ENCODE assay signal across 9 mouse cellular contexts in genomic region chr2:180456705-180457104, GRCm38 (mm10). TPM values are rescaled to one million over a fixed set of nuclear protein-coding genes. Genes with fewer than 3 reads are reported as not detected.
DNase-seq lines count a peak whose midpoint lies in the region; ATAC-seq and TF ChIP-seq lines count a peak whose summit lies in the region.
"Had no signal": no experiment of that assay in that cellular context is flagged by ENCODE, and none has a peak within 500 bp of the region (broad histone marks: within the 10 kb centered on the region; RNA-seq: fewer than 3 reads in every experiment).

No protein-coding gene starts in this region.

- H3K4me3 ChIP-seq in heart, embryonic 14.5 days (ENCODE audit: control insufficient read depth in 1 of 2, insufficient read depth in 1 of 2, low read depth in 1 of 2, low read length in 2 of 2), result peak overlapping the region; percentile 44 to 49
- H3K4me3 ChIP-seq in bone marrow, adult 2 months (replicated peaks; ENCODE audit: control insufficient read depth, low read depth, low read length), result peak overlapping the region; percentile 92
- peak overlapping the region; percentile 98 for H3K4me3 ChIP-seq in megakaryocyte, embryonic 14.5 days (replicated peaks)

- no peak for TF ChIP-seq POLR2A in bone marrow, adult 2 months (IDR thresholded peaks at IDR 0.05; ENCODE audit: borderline replicate concordance, control insufficient read depth, low read depth, low read length)

- TF ChIP-seq CTCF in bone marrow, adult 2 months (IDR thresholded peaks at IDR 0.05; ENCODE audit: control insufficient read depth, insufficient read depth, low read length), result no peak

- H3K27ac ChIP-seq in heart, embryonic 14.5 days (replicated peaks in 1 of 2; ENCODE audit: control insufficient read depth in 1 of 2, insufficient read depth in 1 of 2, low read depth in 2 of 2, low read length in 2 of 2), result no peak overlapping the region
- no peak overlapping the region; the same call in 1 of the 2 replicates for H3K27ac ChIP-seq in bone marrow, adult 2 months (ENCODE audit: control insufficient read depth, insufficient read depth, low read depth, low read length, poor library complexity)

- intact Hi-C loops in left cerebral cortex, postnatal 36 days (cut with DNase I), result no loop called here

- peak overlapping the region; percentile 59; the same call in 1 of the 2 replicates for H3K9ac ChIP-seq in heart, embryonic 14.5 days (ENCODE audit: low read length)

- H3K36me3 ChIP-seq in heart, embryonic 14.5 days (ENCODE audit: control insufficient read depth, insufficient read depth, low read length), result no peaks in the 10 kb centered on the region
- peaks cover 45% of the 10 kb centered on the region for H3K36me3 ChIP-seq in megakaryocyte, embryonic 14.5 days (replicated peaks; ENCODE audit: low read length)
- H3K36me3 ChIP-seq: G1E had no signal

- peak overlapping the region; percentile 98 for H3K4me2 ChIP-seq in heart, embryonic 14.5 days (ENCODE audit: low read length)

- no peaks in the 10 kb centered on the region for H3K9me3 ChIP-seq in heart, embryonic 14.5 days (ENCODE audit: control insufficient read depth, low read length)
- H3K9me3 ChIP-seq in megakaryocyte, embryonic 14.5 days, result no peaks in the 10 kb centered on the region
- H3K9me3 ChIP-seq: G1E had no signal

- 2% methylated on average over 20 of the region's 28 CpGs for WGBS in heart, embryonic 14.5 days
- 2% methylated on average over 27 of the region's 28 CpGs for WGBS in bone marrow, adult 2 months

- peaks cover 26% of the 10 kb centered on the region for H3K27me3 ChIP-seq in heart, embryonic 14.5 days (ENCODE audit: control insufficient read depth, insufficient read depth, low read length)
- no peaks in the 10 kb centered on the region for H3K27me3 ChIP-seq in megakaryocyte, embryonic 14.5 days (replicated peaks)

- ATAC-seq in heart, embryonic 14.5 days (ENCODE audit: insufficient number of reproducible peaks, insufficient read depth, low FRiP score, low read depth), result 0 out of 2 replicates have a peak, but pooled peaks have one; percentile 13
- peak; percentile 6; the same call in 1 of the 2 replicates for ATAC-seq in granulocyte monocyte progenitor cell, adult 5-6 weeks (replicated peaks; ENCODE audit: poor library complexity, severe bottlenecking)

- no peak for DNase-seq in heart, adult 11 months
- DNase-seq in left cerebral cortex, postnatal 36 days (ENCODE audit: low spot score in 2 of 2), result no peak
- no peak for DNase-seq in T-cell, adult 2 months (ENCODE audit: low spot score)
- no peak for DNase-seq in frontal cortex, postnatal 10 days (ENCODE audit: low spot score in 2 of 2)

- peaks cover 5 to 6% of the 10 kb centered on the region in 2 experiments; a peak in 2 of 4 replicates for H3K4me1 ChIP-seq in heart, embryonic 14.5 days (ENCODE audit: control insufficient read depth in 2 of 2, insufficient read depth in 2 of 2, low read length in 2 of 2)
- H3K4me1 ChIP-seq in bone marrow, adult 2 months (ENCODE audit: control insufficient read depth, insufficient read depth, low read length), result peaks cover 3% of the 10 kb centered on the region
- H3K4me1 ChIP-seq in megakaryocyte, embryonic 14.5 days, result peaks cover 94% of the 10 kb centered on the region

RNA-seq across cellular contexts. Expression of gene Slco4a1, which starts 0.7 kb away (rescaled TPM):
- 0.26 TPM in 2 replicates for polyA plus RNA-seq in heart, embryonic 14.5 days (2014; fragmentation: Nextera tagmentation; extraction: Ambion mirVana)
- 5.5 and 15.6 TPM in 2 replicates for polyA plus RNA-seq in bone marrow, adult 2 months (2011; ENCODE audit: insufficient read depth, insufficient read length, low replicate concordance, missing spikeins)
- 31.8 and 41.5 TPM in 2 replicates for total RNA-seq in granulocyte monocyte progenitor cell, adult 5-6 weeks (2014; fragmentation: Nextera tagmentation)
- 9.2 and 10.8 TPM in 2 replicates for total RNA-seq in granulocyte monocyte progenitor cell, adult 5-6 weeks (2017)
- polyA plus RNA-seq in megakaryocyte, embryonic 14.5 days (2012; ENCODE audit: insufficient read depth, low replicate concordance), result 10.4 and 49.9 TPM in 2 replicates
- total RNA-seq in left cerebral cortex, postnatal 36 days (2021), result 1 to 10 TPM; 1.4 to 1.8 TPM
- polyA plus RNA-seq: G1E had no signal

RNA-seq across cellular contexts. Expression of gene Ntsr1, which starts 43.1 kb away (rescaled TPM):
- 1.6 and 2.6 TPM in 2 replicates for polyA plus RNA-seq in heart, embryonic 14.5 days (2014; fragmentation: Nextera tagmentation; extraction: Ambion mirVana)
- not detected in 2 replicates for polyA plus RNA-seq in bone marrow, adult 2 months (2011; ENCODE audit: insufficient read depth, insufficient read length, low replicate concordance, missing spikeins)
- total RNA-seq in granulocyte monocyte progenitor cell, adult 5-6 weeks (2014; fragmentation: Nextera tagmentation), result not detected in 2 replicates
- total RNA-seq in granulocyte monocyte progenitor cell, adult 5-6 weeks (2017), result not detected in 2 replicates
- not detected in 2 replicates for polyA plus RNA-seq in megakaryocyte, embryonic 14.5 days (2012; ENCODE audit: insufficient read depth, low replicate concordance)
- total RNA-seq in left cerebral cortex, postnatal 36 days (2021), result 1 to 10 TPM; 6.9 to 7.4 TPM
- polyA plus RNA-seq: G1E had no signal

Comparison
In these comparisons a context has a peak if more than half of its experiments do, and no peak if none do; other contexts are left out.
1. H3K4me3 ChIP-seq: peak in every context shown above with its lines; median percentile 98 in megakaryocyte, embryonic 14.5 days; 92 in bone marrow, adult 2 months; 46 in heart, embryonic 14.5 days.